Mouse (Mus musculus): ENCODE measurements around the gene Dido1. TPM values are rescaled to one million over a fixed set of nuclear protein-coding genes. Genes with fewer than 3 reads are reported as not detected.

Gene Dido1
- 10.3 and 11.9 TPM in 2 replicates for polyA plus RNA-seq (2012; rRNA removed)

DNA sequence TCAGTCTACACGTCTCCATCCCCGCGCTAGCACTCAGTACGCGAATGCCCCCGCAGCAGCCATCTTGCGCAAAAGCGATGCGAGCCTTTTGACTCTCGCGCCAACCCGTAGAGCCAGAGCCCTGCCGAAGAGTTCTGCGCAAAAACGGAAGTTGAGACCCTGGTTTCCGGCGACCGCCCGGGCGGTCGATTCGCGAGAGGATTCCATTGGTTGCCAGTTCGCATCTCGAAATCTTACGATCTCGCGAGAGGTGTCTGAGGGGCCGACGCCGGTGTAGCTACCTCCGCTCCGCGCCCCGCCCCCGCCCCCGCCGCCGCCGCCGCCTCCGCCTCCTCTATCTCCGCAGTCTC lies at the start of gene Dido1, which contains the start of gene Gid8:
Dido1 (minus strand) TSS at position 77 of the 350 bp plus-strand sequence.
Gid8 (plus strand) TSS at position 195 of the 350 bp plus-strand sequence.

GRCm38 (mm10) chr2:180724585-180725413 lies 15.0 kb upstream of the Dido1 start, which contains the start of gene Slc17a9:
TSS of gene Slc17a9 (plus strand) at chr2:180725263.

DNA sequence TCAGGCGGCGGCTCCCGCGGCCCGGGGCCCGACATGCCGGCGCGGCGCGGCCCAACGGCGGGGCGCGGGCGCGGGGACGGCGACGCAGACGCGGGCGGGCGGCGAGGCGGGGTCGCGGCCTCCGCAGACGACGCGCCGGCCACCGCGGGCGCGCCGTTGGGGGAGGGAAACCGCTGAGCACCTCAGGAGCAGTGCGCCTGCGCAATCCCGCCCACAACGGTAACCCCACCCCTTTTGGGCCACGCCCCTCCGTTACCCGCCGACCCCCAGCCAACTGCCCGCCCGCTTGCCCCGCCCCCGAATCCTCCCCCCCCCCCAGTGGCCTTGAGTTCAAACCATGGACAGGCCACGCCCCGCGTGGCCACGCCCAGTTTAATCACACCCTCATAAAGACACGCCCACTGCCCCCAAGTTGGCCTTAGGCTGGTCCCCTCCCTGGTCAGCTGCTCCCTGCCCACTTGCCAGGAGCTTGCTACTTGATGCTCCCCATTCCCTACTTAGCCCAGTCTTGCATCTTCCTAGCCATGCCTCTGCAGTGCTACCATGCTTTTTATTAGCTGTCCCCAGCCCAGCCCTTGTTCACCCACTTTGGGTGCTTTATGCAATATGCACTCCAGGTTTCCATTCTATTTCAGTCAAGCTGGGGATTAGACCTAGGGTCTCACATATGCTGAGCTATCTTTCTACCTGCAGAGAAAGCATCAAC lies 67.1 kb downstream of the Dido1 start, which contains the start of gene Tcfl5:
Tcfl5 (minus strand) TSS at position 154 of the 706 bp plus-strand sequence.

Other genes with a start within 250 kb of the Dido1 start
- gene Ntsr1, start 210.0 kb downstream of the Dido1 start, polyA plus RNA-seq (2012; rRNA removed) = 1.5 and 2.0 TPM in 2 replicates
- 30.0 and 34.1 TPM in 2 replicates for gene Mrgbp, start 128.7 kb downstream of the Dido1 start, polyA plus RNA-seq (2012; rRNA removed)
- gene Ogfr, start 120.8 kb downstream of the Dido1 start, polyA plus RNA-seq (2012; rRNA removed) = 30.5 and 47.5 TPM in 2 replicates
- gene Col9a3, start 112.2 kb downstream of the Dido1 start, polyA plus RNA-seq (2012; rRNA removed) = 0.69 and 1.1 TPM in 2 replicates
- not detected in 2 replicates for gene Tcfl5, start 67.3 kb downstream of the Dido1 start, polyA plus RNA-seq (2012; rRNA removed)
- gene Gid8, start 118 bp upstream of the Dido1 start, polyA plus RNA-seq (2012; rRNA removed) = 24.9 and 27.5 TPM in 2 replicates
- 189 and 202 TPM in 2 replicates for gene Slc17a9, start 15.3 kb upstream of the Dido1 start, polyA plus RNA-seq (2012; rRNA removed)
- gene Bhlhe23, start 66.9 kb upstream of the Dido1 start, polyA plus RNA-seq (2012; rRNA removed) = not detected in 2 replicates
- 19.5 and 22.9 TPM in 2 replicates for gene Ythdf1, start 210.9 kb upstream of the Dido1 start, polyA plus RNA-seq (2012; rRNA removed)
- not detected in 2 replicates for gene Birc7, start 219.0 kb upstream of the Dido1 start, polyA plus RNA-seq (2012; rRNA removed)
- 5.8 and 8.6 TPM in 2 replicates for gene Nkain4, start 244.7 kb upstream of the Dido1 start, polyA plus RNA-seq (2012; rRNA removed)